Mouse (Mus musculus) spleen, adult 10 weeks (tissue): ENCODE data around the gene Rpgr. TPM values are rescaled to one million over a fixed set of nuclear protein-coding genes. Genes with fewer than 3 reads are reported as not detected.

Experiments
- polyA plus RNA-seq: library from polyadenylated mRNA; stranded (reverse); fragments of 350-450 nt; fragmentation: Illumina TruSeq; extraction: RNeasy Lipid Tissue Mini Kit (QIAGEN cat#74804); gene quantifications from one replicate; pipeline ENCODE4 v1.2.3, GENCODE M21; 2015; ENCODE audit warnings: low replicate concordance; ENCODE audit not compliant: insufficient read depth

Gene Rpgr
- 6.9 TPM for polyA plus RNA-seq

DNA sequence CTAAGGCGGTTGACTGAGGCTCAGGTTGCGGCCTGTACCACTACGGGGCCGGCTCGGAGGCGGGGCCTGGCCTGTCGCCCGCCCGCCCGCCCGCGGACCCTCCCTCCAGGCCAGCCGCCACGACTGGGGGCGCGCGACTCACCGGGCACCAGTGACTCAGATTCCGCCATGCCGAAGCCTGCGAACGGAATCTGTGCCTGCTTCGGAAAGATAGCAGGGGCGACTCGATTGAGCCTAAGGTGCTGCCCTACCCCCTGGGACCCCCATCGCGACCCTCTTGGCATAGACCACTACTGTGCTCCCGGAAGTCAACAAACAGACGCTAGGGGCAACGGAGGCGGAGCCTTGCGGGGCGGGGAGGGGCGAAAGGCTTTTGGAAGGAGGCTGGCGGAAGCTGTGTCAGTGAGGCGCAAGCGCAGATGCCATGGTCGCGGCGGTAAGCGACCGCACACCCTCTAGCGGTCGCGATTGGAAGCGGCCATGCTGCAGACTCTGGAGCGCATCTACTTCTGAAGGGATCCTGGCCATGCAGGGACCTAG, at the start of gene Rpgr:
Gene Rpgr, minus strand, starts transcription at position 511 of the 540 bp plus-strand sequence.

DNA sequence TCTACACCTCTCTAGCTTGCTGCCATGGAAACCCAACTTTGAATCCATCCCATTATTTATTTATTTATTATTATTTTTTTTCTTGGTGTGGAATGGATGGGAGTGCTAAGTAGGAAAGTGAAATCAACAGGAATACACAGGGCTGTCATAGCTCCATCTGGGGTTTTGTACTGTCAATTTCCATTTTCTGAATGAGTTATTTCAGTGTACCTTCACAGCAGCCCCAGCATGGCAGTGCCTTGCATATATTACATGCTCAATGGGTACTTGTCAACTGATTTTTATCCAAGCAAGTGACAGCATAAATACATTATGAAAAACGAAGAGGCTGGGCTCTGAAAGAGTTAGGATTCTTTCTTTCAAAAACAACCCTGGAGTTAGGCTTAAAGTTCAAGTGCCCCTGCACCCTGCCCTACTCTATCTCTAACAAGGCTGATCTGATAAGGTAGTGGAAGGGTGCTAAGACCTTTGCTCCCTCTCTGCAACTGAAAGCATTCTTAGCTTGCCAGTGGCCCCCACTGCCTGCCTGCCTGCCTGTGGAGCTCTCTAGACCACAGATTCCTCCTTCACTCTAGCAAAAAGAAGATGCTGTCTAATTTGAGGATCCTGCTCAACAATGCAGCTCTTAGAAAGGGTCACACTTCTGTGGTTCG, 35.3 kb upstream of the Rpgr start, which contains the start of gene Otc:
Gene Otc, plus strand, starts transcription at position 454 of the 653 bp plus-strand sequence.

DNA sequence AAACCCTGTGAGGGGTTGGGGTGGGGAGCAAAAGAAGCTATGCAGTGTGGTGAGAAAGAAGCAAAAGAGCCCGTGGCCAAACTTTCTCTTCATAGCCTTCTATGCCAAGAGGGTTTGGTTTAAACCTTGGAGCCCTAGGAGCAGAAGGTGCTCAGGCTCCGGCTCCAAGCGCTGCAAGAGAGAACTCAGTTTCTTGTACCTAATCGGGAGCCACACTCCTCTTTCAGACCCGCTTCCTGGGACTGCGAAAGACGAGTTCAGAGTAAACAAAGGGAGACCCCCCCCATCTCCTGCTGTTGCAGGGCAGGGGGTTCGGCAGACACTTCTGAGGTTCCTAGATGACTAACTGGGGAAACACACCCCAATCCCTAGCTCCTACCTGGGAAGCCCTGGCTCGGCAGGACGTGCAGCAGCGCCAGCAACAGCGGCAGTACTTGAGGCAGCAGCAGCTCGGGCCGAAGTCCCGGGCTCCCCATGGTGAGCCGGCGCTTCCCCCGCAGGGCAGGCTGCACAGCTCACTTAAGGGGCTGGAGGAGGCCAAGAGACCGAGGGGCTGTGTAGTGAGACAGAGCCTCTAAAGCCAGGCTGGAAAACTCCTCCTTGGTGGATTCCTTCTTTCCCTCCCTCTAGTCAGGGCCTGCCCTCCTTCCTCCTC, 99.5 kb downstream of the Rpgr start, which contains the start of gene Srpx:
Gene Srpx, minus strand, starts transcription at position 645 of the 655 bp plus-strand sequence.

Other genes starting within 250 kb of the Rpgr start
- gene Srpx, start 99.2 kb downstream of the Rpgr start, polyA plus RNA-seq, result 11.3 TPM
- gene Otc, start 35.4 kb upstream of the Rpgr start, polyA plus RNA-seq, result not detected